23 mouse cellular contexts compared by ENCODE assay signal in the genomic region with DNA sequence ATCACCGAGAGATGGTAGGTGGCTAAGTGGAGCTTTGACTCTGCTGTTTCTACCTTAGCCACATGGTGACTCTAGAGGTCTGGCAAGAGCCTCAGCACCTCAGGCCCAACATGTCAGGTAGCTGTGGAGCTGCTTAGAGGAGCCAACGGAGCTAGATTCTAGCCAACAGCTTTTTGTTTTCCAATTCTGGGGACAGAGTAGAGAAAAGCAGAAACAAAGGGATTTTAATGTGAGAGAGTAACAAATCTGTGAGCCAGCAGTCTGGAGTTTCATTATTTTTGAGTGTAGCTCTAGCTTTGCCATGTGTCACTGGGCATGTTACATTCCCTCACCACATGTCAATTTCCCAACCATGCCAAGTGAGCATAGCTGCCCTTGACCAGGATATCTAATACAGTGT. TPM values are rescaled to one million over a fixed set of nuclear protein-coding genes. Genes with fewer than 3 reads are reported as not detected.
DNase-seq lines count a peak whose midpoint lies in the region; ATAC-seq lines count a peak whose summit lies in the region.
"Had no signal": no experiment of that assay in that cellular context is flagged by ENCODE, and none has a peak within 500 bp of the region (broad histone marks: within the 10 kb centered on the region; RNA-seq: fewer than 3 reads in every experiment).

No protein-coding gene starts in this region.

- no peaks in the 10 kb centered on the region for H3K4me1 ChIP-seq in hindbrain, embryonic 14.5 days (replicated peaks; ENCODE audit: control insufficient read depth, insufficient read depth, low read length)
- H3K4me1 ChIP-seq: liver, embryonic 13.5 days had no signal

- WGBS in hindbrain, embryonic 14.5 days: 74% methylated on average over 2 of the region's 2 CpGs

- H3K9me3 ChIP-seq in hindbrain, embryonic 14.5 days (ENCODE audit: control insufficient read depth, low read length): no peaks in the 10 kb centered on the region
- H3K9me3 ChIP-seq: heart, embryonic 12.5 days; liver, embryonic 13.5 days had no signal

- peaks cover 25% of the 10 kb centered on the region; the same call in 1 of the 2 replicates for H3K36me3 ChIP-seq in hindbrain, embryonic 14.5 days (replicated peaks; ENCODE audit: control insufficient read depth, insufficient read depth)
- H3K36me3 ChIP-seq: heart, embryonic 12.5 days; liver, embryonic 13.5 days had no signal

- no peak overlapping the region for H3K4me2 ChIP-seq in hindbrain, embryonic 14.5 days (replicated peaks)
- H3K4me2 ChIP-seq: heart, embryonic 12.5 days; liver, embryonic 13.5 days had no signal

- ATAC-seq in hindbrain, embryonic 14.5 days (ENCODE audit: low FRiP score): no peak
- ATAC-seq: hindbrain, embryonic 16.5 days had no signal

- no peaks in the 10 kb centered on the region for H3K27me3 ChIP-seq in hindbrain, embryonic 14.5 days (ENCODE audit: control insufficient read depth, insufficient read depth, low read length)
- H3K27me3 ChIP-seq: liver, embryonic 13.5 days had no signal

- no peak overlapping the region for H3K4me3 ChIP-seq in hindbrain, embryonic 14.5 days (replicated peaks; ENCODE audit: low read length)
- H3K4me3 ChIP-seq: heart, embryonic 12.5 days; left cerebral cortex, adult 2 months; liver, embryonic 13.5 days had no signal

- no peak overlapping the region for H3K9ac ChIP-seq in hindbrain, embryonic 14.5 days
- H3K9ac ChIP-seq: heart, embryonic 12.5 days; liver, embryonic 13.5 days had no signal

- DNase-seq in layer of hippocampus, adult 9-11 months: peak; percentile 32
- DNase-seq in layer of hippocampus, postnatal 36 days: no peak
- peak; percentile 50 for DNase-seq in adipocyte (ENCODE audit: low spot score)
- DNase-seq in cerebellum, adult 11-12 months: peak; percentile 73
- peak; percentile 61 for DNase-seq in cerebellum, postnatal 25 days
- no peak for DNase-seq in frontal cortex, postnatal 25 days (ENCODE audit: low spot score in 2 of 2)
- DNase-seq in hindbrain, embryonic 14.5 days (ENCODE audit: low spot score): no peak
- DNase-seq: adrenal gland, postnatal 10 days; kidney, adult 9 months; liver, embryonic 13.5 days; lung, postnatal 14 days; spleen, adult 18-20 months had no signal

- H3K27ac ChIP-seq in hindbrain, embryonic 14.5 days: no peak overlapping the region
- H3K27ac ChIP-seq: left cerebral cortex, adult 2 months; liver, embryonic 13.5 days had no signal

RNA-seq across cellular contexts. Expression of gene Timp4, which starts 7.8 kb away (rescaled TPM):
- 10 to 100 TPM; 23.3 to 25.9 TPM for total RNA-seq in layer of hippocampus, postnatal 36 days (2021)
- 19.6 and 24.9 TPM in 2 replicates for polyA plus RNA-seq in hindbrain, embryonic 14.5 days (2014; fragmentation: Nextera tagmentation; extraction: Ambion mirVana)
- total RNA-seq: megakaryocyte-erythroid progenitor cell, adult 5-6 weeks had no signal
- polyA plus RNA-seq: heart, embryonic 12.5 days had no signal

RNA-seq across cellular contexts. Expression of gene Gm17482, which starts 17.1 kb away (rescaled TPM):
- total RNA-seq in layer of hippocampus, postnatal 36 days (2021): not detected
- not detected in 2 replicates for polyA plus RNA-seq in hindbrain, embryonic 14.5 days (2014; fragmentation: Nextera tagmentation; extraction: Ambion mirVana)
- total RNA-seq: adrenal gland, postnatal 10 days; gastrocnemius, postnatal 4 days; heart, postnatal 25 days; left cerebral cortex, adult 2 months; megakaryocyte-erythroid progenitor cell, adult 5-6 weeks had no signal
- polyA plus RNA-seq: embryonic facial prominence, embryonic 14.5 days; frontal cortex, adult 2 months; heart, embryonic 12.5 days; hindbrain, embryonic 16.5 days; limb, embryonic 11.5 days; liver, embryonic 13.5 days; neural tube, embryonic 11.5 days; stomach, embryonic 14.5 days had no signal

Comparison
In these comparisons a context has a peak if more than half of its experiments do, and no peak if none do; other contexts are left out.
1. DNase-seq: peak in layer of hippocampus, adult 9-11 months (single experiment), adipocyte (single experiment), cerebellum, adult 11-12 months (single experiment) and cerebellum, postnatal 25 days (2 of 2); none in layer of hippocampus, postnatal 36 days (0 of 2), frontal cortex, postnatal 25 days (0 of 2) and hindbrain, embryonic 14.5 days (single experiment).